Mouse (Mus musculus) midbrain, embryonic 14.5 days (tissue): ENCODE results near the gene Gm45521. TPM values are rescaled to one million over a fixed set of nuclear protein-coding genes. Genes with fewer than 3 reads are reported as not detected.

ENCODE experiments used
- ATAC-seq: fragments of 200-750 bp; cut with Nextera tagmentation; 2 replicates; pipeline ENCODE4 v1.8.0; 2017; ENCODE audit warnings: moderate number of reproducible peaks, moderate library complexity; ENCODE audit not compliant: low FRiP score, low TSS enrichment
- DNase-seq: peaks from one replicate; pipeline ENCODE4 v3.0.0-alpha.2; 2015
- H3K27ac ChIP-seq: fragments of 300-500 bp; sonication (generic); replicated peaks from 2 replicates; pipeline ENCODE4 v1.5.1; 2014; ENCODE audit warnings: mild to moderate bottlenecking, low read depth, low read length, moderate library complexity
- H3K27me3 ChIP-seq: fragments of 300-500 bp; sonication (generic); 2 replicates; pipeline ENCODE4 v1.6.1; 2014; ENCODE audit warnings: low read length, control low read depth, mixed read lengths; ENCODE audit not compliant: control insufficient read depth, insufficient read depth
- H3K36me3 ChIP-seq: fragments of 300-500 bp; sonication (generic); 2 replicates; pipeline ENCODE4 v1.6.1; 2014; ENCODE audit warnings: low read length, control low read depth; ENCODE audit not compliant: control insufficient read depth, insufficient read depth
- H3K4me1 ChIP-seq: fragments of 300-500 bp; sonication (generic); 2 replicates; pipeline ENCODE4 v1.6.1; 2014; ENCODE audit warnings: mild to moderate bottlenecking, antibody characterized with exemption, low read length, control low read depth; ENCODE audit not compliant: control insufficient read depth, insufficient read depth
- H3K4me2 ChIP-seq: fragments of 300-500 bp; sonication (generic); 2 replicates; pipeline ENCODE4 v1.6.1; 2014; ENCODE audit warnings: mild to moderate bottlenecking, low read length, moderate library complexity
- H3K4me3 ChIP-seq: fragments of 300-500 bp; sonication (generic); replicated peaks from 2 replicates; pipeline ENCODE4 v1.5.1; 2014; ENCODE audit warnings: low read depth, low read length
- H3K9ac ChIP-seq: fragments of 300-500 bp; sonication (generic); replicated peaks from 2 replicates; pipeline ENCODE4 v1.6.1; 2014; ENCODE audit warnings: mild to moderate bottlenecking, low read length, moderate library complexity
- H3K9me3 ChIP-seq: fragments of 300-500 bp; sonication (generic); 2 replicates; pipeline ENCODE4 v1.6.1; 2016; ENCODE audit warnings: low read length, control low read depth, mixed read lengths; ENCODE audit not compliant: control insufficient read depth
- WGBS: fragments of 180-500 bp; shearing (Covaris S2); extraction: QIAGEN DNeasy Blood & Tissue Kit; methylation state at CpG from one replicate; pipeline ENCODE4 v1.1.7; 2014; 5-methylcytosine and 5-hydroxymethylcytosine counted together
- polyA plus RNA-seq: library from polyadenylated mRNA; unstranded; fragments of >200 nt; fragmentation: Nextera tagmentation; extraction: Ambion mirVana; gene quantifications from 2 replicates; pipeline ENCODE4 v1.2.1, GENCODE M21; 2014

Gm45521 gene
- polyA plus RNA-seq, 1 experiment from 2014 or later, result not detected

GRCm38 (mm10) chr14:7962626-7963025 is 5.5 kb downstream of the Gm45521 start:
- H3K36me3 ChIP-seq, result no peaks in the 10 kb centered on the region
- no peaks in the 10 kb centered on the region for H3K9me3 ChIP-seq
- no peak for ATAC-seq

DNA sequence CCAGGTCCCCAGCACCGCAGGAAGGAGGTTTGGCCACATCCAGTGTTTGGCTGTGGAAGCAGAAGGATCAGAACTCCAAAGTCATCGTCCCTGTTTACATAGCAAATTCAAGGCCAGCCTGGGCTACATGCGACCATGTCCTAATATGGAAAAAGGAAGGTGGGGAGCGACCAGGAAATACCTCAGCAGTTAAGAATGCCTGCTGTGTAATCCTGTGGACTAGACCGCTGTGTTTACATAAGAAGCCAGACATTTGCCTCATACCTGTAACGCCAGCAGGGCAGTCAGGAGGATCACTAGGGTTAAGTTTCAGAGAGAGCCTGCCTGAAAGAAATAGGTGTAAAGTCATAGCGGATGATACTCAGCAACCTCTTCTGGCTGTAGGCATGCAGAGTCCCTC is 6.1 kb downstream of the Gm45521 start:
- Histone ChIP-seq H3K27me3 (no peaks in the 10 kb centered on the region), H3K9me3 (no peaks in the 10 kb centered on the region), H3K9ac (no peak overlapping the region), H3K36me3 (no peaks in the 10 kb centered on the region), H3K27ac (no peak overlapping the region), H3K4me2 (no peak overlapping the region), H3K4me1 (no peaks in the 10 kb centered on the region), H3K4me3 (no peak overlapping the region)
- ATAC-seq (no peak), DNase-seq (no peak)
- 73% methylated on average over 7 of the region's 7 CpGs for WGBS

More at GRCm38 (mm10) chr14:7962626-7963025, 5.5 kb downstream of the Gm45521 start:
- H3K4me2 ChIP-seq, result no peak overlapping the region
- 85% methylated on average over 2 of the region's 2 CpGs for WGBS
- H3K27me3 ChIP-seq, result no peaks in the 10 kb centered on the region
- H3K9ac ChIP-seq, result no peak overlapping the region
- no peak overlapping the region for H3K27ac ChIP-seq
- no peak for DNase-seq
- no peaks in the 10 kb centered on the region for H3K4me1 ChIP-seq
- H3K4me3 ChIP-seq, result no peak overlapping the region

DNA sequence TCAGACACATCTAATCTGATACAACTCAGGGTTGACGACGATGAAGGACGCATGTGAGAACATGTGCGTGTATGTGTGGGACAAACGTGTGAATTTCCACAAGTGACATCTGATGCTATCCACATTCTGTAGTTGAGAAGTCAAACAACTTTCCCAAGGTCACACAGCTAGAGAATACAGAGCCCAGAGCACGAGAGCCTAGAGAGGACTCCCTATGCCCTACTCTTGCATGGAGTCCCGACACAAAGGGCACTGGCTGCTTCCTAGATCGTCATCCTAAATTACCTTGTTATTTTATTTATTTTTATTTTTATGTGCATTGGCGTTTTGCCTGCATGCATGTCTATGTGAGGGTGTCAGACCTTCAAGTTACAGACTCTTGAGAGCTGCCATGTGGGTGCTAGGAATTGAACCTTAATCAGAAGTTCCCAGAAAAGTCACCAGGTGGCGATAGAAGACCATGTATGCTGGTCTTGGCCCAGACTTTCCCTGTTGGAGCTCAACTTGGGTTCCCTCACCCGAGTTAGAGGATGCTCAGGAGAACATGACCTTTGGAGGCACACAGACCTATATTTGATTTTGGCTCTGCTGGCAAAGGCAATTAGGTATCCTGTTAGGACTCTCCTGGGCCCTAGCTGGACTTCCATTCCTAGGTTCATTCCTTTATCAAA is 7.3 kb downstream of the Gm45521 start:
- DNase-seq (peak; percentile 91), ATAC-seq (peak; percentile 38; the same call in 1 of the 2 replicates)
- Histone ChIP-seq H3K4me3 (no peak overlapping the region), H3K9ac (no peak overlapping the region), H3K27ac (no peak overlapping the region), H3K36me3 (no peaks in the 10 kb centered on the region), H3K27me3 (no peaks in the 10 kb centered on the region), H3K4me2 (no peak overlapping the region), H3K4me1 (no peaks in the 10 kb centered on the region), H3K9me3 (no peaks in the 10 kb centered on the region)
- 55% methylated on average over 11 of the region's 11 CpGs for WGBS

DNA sequence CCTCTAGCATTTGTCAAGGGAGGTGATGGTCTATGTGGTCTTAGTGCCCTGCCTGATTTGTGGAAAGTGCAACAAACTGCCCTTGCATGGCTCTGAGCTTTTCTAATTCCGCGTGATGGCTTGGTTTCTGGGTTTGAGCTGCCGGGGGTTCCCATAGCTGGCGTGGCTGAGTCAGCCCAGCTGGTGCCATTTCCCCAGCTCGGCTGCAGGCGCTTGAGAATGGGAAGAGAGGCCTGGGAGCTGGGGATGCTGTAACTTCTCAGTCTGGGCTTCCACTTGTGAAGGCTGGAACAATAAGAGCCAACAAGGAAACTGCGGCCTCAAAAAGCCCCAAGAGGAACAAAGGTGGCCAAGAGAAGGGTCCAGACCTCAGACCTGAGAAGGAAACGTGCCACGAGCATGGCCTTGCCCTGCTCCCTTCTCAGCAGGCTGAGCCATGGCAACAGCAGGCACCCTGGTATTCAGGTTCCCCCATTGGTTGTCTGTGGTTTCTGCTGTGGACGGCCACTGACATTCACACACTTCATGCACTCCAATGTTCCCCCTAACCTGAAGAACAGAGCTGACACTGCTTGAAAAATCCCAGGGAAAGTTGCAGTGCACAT is 14.9 kb downstream of the Gm45521 start:
- Histone ChIP-seq H3K36me3 (no peaks in the 10 kb centered on the region), H3K4me3 (no peak overlapping the region), H3K9ac (no peak overlapping the region), H3K27me3 (no peaks in the 10 kb centered on the region), H3K4me1 (no peaks in the 10 kb centered on the region), H3K27ac (no peak overlapping the region), H3K9me3 (no peaks in the 10 kb centered on the region), H3K4me2 (no peak overlapping the region)
- WGBS, result 68% methylated on average over 10 of the region's 10 CpGs
- DNase-seq (no peak), ATAC-seq (no peak)

DNA sequence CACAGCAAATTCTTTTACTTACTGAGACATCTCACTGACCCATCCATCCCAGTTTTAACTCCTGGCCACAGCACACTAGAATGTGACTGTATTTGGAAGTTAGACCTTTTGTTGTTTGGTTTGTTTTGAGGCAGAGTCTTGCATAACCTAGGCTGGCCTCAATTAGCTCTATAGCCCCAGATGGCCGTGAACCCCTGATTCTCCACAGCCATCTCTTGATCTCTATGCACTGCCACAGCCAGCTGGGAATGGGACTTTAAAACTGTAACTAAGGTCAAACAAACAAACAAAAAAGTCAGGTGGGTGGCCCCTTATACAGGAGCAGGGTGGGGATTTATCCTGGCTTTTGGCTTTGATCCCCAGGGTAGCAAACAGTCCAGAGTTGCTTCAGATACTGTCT is 17.6 kb downstream of the Gm45521 start:
- ATAC-seq, result no peak
- WGBS, result 100% methylated on average over 1 of the region's 1 CpGs
- Histone ChIP-seq H3K4me2 (no peak overlapping the region), H3K27me3 (no peaks in the 10 kb centered on the region), H3K9me3 (no peaks in the 10 kb centered on the region), H3K4me1 (no peaks in the 10 kb centered on the region), H3K36me3 (no peaks in the 10 kb centered on the region), H3K27ac (no peak overlapping the region), H3K9ac (no peak overlapping the region), H3K4me3 (no peak overlapping the region)
- DNase-seq, result no peak

DNA sequence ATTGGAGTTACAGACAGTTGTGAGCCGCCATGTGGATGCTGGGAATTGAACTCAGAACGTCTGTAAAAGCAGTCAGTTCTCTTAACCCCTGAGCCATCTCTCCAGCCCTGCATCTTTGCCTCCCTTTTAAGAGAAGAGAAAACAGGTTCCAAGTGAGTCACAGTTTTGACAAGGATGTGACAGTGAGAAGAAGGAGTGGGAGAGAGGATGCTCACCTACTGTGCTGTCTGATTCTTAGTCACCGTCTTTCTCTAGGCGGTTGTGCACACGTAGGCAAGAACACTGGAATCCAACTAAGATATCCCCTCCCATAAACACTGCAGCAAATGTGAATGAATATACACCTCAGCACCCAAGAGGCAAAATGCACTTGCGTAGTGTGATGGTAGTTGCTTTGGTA is 18.1 kb downstream of the Gm45521 start:
- no peak for ATAC-seq
- no peaks in the 10 kb centered on the region for H3K36me3 ChIP-seq
- H3K9me3 ChIP-seq, result no peaks in the 10 kb centered on the region
- no peak overlapping the region for H3K4me3 ChIP-seq
- no peaks in the 10 kb centered on the region for H3K27me3 ChIP-seq
- WGBS, result 90% methylated on average over 6 of the region's 6 CpGs
- H3K9ac ChIP-seq, result no peak overlapping the region
- no peak overlapping the region for H3K4me2 ChIP-seq
- no peaks in the 10 kb centered on the region for H3K4me1 ChIP-seq
- no peak overlapping the region for H3K27ac ChIP-seq
- no peak for DNase-seq

DNA sequence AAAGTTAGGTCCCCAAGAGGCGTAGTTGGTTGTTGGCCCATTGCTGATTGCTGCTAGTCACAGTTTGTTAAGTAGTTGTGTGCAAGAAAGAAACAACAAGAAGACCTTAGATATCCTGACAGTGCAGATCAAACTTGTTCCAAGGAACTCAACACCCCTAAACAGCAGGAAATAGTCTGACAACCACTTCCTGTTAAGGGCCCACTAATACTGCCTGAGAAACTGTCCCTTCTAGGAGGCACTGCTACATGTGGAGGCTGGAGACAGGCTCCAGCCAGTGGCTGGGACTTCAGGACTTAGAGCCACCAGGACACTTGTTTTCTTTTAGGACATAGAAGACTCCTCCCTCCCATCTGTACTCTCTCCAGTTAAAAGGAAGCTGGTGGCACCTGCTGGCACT is 20.4 kb downstream of the Gm45521 start:
- 91% methylated on average over 1 of the region's 1 CpGs for WGBS
- Histone ChIP-seq H3K36me3 (no peaks in the 10 kb centered on the region), H3K4me3 (no peak overlapping the region), H3K27me3 (no peaks in the 10 kb centered on the region), H3K9ac (no peak overlapping the region), H3K9me3 (no peaks in the 10 kb centered on the region), H3K4me2 (no peak overlapping the region), H3K4me1 (no peaks in the 10 kb centered on the region), H3K27ac (no peak overlapping the region)
- DNase-seq, result no peak
- no peak for ATAC-seq

- 88% methylated on average over 1 of the region's 1 CpGs for WGBS
- H3K9ac ChIP-seq, result no peak overlapping the region
- no peak overlapping the region for H3K4me3 ChIP-seq
- ATAC-seq (no peak), DNase-seq (no peak)
- no peaks in the 10 kb centered on the region for H3K36me3 ChIP-seq
- H3K27me3 ChIP-seq, result no peaks in the 10 kb centered on the region
- H3K27ac ChIP-seq, result no peak overlapping the region
- H3K4me2 ChIP-seq, result no peak overlapping the region
- no peaks in the 10 kb centered on the region for H3K4me1 ChIP-seq
- H3K9me3 ChIP-seq, result no peaks in the 10 kb centered on the region
These were observed 21.1 kb downstream of the Gm45521 start for GRCm38 (mm10) chr14:7978183-7978582.

DNA sequence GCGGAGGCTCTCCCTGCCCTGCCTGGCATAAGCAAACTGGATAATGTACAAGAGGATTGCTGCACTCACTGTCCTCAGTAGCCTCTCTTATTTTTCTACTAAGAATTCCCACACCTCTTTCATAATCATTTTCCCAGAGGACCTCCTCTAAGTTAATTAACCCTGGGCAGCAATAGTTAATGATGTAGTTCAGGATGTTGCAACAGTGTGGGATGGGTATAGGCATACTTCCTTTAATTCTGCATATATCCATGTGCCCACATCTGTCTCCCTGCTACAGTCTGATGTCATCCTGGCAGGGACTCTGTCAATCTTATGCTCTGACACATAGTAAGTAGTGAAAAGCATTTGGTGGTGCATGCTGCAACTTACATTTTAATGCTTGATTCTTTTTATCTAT is 24.1 kb downstream of the Gm45521 start:
- DNase-seq (no peak), ATAC-seq (no peak)
- no peaks in the 10 kb centered on the region for H3K27me3 ChIP-seq
- no peaks in the 10 kb centered on the region for H3K9me3 ChIP-seq
- no peak overlapping the region for H3K4me3 ChIP-seq
- no peaks in the 10 kb centered on the region for H3K4me1 ChIP-seq
- H3K9ac ChIP-seq, result no peak overlapping the region
- H3K4me2 ChIP-seq, result no peak overlapping the region
- no peaks in the 10 kb centered on the region for H3K36me3 ChIP-seq
- H3K27ac ChIP-seq, result no peak overlapping the region
- 91% methylated on average over 1 of the region's 1 CpGs for WGBS
